In the genomic region with DNA sequence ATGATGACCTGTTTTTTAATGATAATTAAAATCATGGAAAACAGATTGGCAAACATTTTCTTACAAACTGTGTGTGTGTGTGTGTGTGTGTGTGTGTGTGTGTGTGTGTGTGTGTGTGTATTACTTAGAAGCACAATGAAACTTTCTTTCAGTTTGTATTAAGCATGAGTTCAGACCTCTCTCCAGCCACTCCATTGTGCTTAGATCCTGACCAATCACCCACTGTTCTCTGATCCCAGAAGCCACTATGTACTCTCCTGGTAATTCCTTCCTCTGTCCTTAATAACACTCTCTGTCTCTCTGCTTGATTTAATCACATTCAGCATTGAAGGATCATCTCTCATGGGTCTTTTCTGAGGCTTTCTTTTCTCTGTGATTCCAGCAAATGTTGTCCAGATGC, we compare ENCODE assay signal across 22 mouse cellular contexts.
DNase-seq lines count a peak whose midpoint lies in the region; ATAC-seq lines count a peak whose summit lies in the region.
"Had no signal": no experiment of that assay in that cellular context is flagged by ENCODE, and none has a peak within 500 bp of the region (broad histone marks: within the 10 kb centered on the region; RNA-seq: fewer than 3 reads in every experiment).

No protein-coding gene starts in this region.

- no peak overlapping the region for H3K4me3 ChIP-seq in hindbrain, embryonic 11.5 days (ENCODE audit: low read depth, low read length)
- no peak overlapping the region for H3K4me3 ChIP-seq in hindbrain, embryonic 16.5 days (ENCODE audit: low read length)
- no peak overlapping the region for H3K4me3 ChIP-seq in midbrain, embryonic 11.5 days (ENCODE audit: low read depth, low read length)
- H3K4me3 ChIP-seq in midbrain, embryonic 13.5 days (replicated peaks) = no peak overlapping the region
- H3K4me3 ChIP-seq: embryonic facial prominence, embryonic 12.5 days; embryonic facial prominence, embryonic 15.5 days; hindbrain, embryonic 15.5 days; intestine, embryonic 15.5 days had no signal

- no peaks in the 10 kb centered on the region for H3K27me3 ChIP-seq in hindbrain, embryonic 11.5 days (ENCODE audit: control insufficient read depth, insufficient read depth, low read length)
- no peaks in the 10 kb centered on the region for H3K27me3 ChIP-seq in hindbrain, embryonic 16.5 days (replicated peaks; ENCODE audit: control insufficient read depth, insufficient read depth, low read length)
- no peaks in the 10 kb centered on the region for H3K27me3 ChIP-seq in midbrain, embryonic 11.5 days (ENCODE audit: control insufficient read depth, insufficient read depth, low read length)
- no peaks in the 10 kb centered on the region for H3K27me3 ChIP-seq in midbrain, embryonic 13.5 days
- H3K27me3 ChIP-seq: embryonic facial prominence, embryonic 12.5 days; embryonic facial prominence, embryonic 15.5 days; hindbrain, embryonic 15.5 days; intestine, embryonic 15.5 days had no signal

- intact Hi-C loops in gastrocnemius, postnatal 14 days (cut with DNase I; ENCODE audit: low total_unique reads) = no loop called here

- no peak for DNase-seq in hindbrain, embryonic 11.5 days (ENCODE audit: low spot score)
- no peak for DNase-seq in midbrain, embryonic 11.5 days (ENCODE audit: low spot score, missing footprints)
- peak; percentile 44 for DNase-seq in MN1 (ENCODE audit: low spot score)
- DNase-seq in gastrocnemius, postnatal 14 days = no peak
- DNase-seq: adrenal gland, adult 8-10 months; adrenal gland, postnatal 25 days; cerebellum, adult 11-12 months; cerebellum, adult 8-10 months; cerebellum, postnatal 10 days; cerebellum, postnatal 36 days; gastrocnemius, postnatal 10 days; heart, adult 11 months had no signal

- ATAC-seq in hindbrain, embryonic 11.5 days (ENCODE audit: low FRiP score) = peak; percentile 58
- ATAC-seq in hindbrain, embryonic 16.5 days = no peak
- ATAC-seq in midbrain, embryonic 11.5 days (ENCODE audit: low FRiP score) = peak; percentile 87
- ATAC-seq in midbrain, embryonic 13.5 days = no peak
- ATAC-seq: activated CD4-positive, CD25-positive, alpha-beta regulatory T cell, adult 4 months; CD4-positive, CD25-positive, alpha-beta regulatory T cell, adult 4 months; forebrain, embryonic 16.5 days; intestine, embryonic 15.5 days had no signal

- no peak overlapping the region for H3K9ac ChIP-seq in hindbrain, embryonic 11.5 days (ENCODE audit: low read depth, low read length)
- H3K9ac ChIP-seq in hindbrain, embryonic 16.5 days (ENCODE audit: low read depth, low read length) = no peak overlapping the region
- H3K9ac ChIP-seq in midbrain, embryonic 11.5 days (ENCODE audit: low read length) = no peak overlapping the region
- no peak overlapping the region for H3K9ac ChIP-seq in midbrain, embryonic 13.5 days (replicated peaks)
- H3K9ac ChIP-seq: embryonic facial prominence, embryonic 12.5 days; embryonic facial prominence, embryonic 15.5 days; hindbrain, embryonic 15.5 days; intestine, embryonic 15.5 days had no signal

- no peak overlapping the region for H3K4me2 ChIP-seq in hindbrain, embryonic 11.5 days (replicated peaks; ENCODE audit: low read depth, low read length)
- H3K4me2 ChIP-seq in hindbrain, embryonic 16.5 days (ENCODE audit: low read length) = no peak overlapping the region
- H3K4me2 ChIP-seq in midbrain, embryonic 11.5 days = no peak overlapping the region
- no peak overlapping the region for H3K4me2 ChIP-seq in midbrain, embryonic 13.5 days (replicated peaks)
- H3K4me2 ChIP-seq: embryonic facial prominence, embryonic 12.5 days; embryonic facial prominence, embryonic 15.5 days; heart, embryonic 11.5 days; hindbrain, embryonic 15.5 days; intestine, embryonic 15.5 days had no signal

- no peaks in the 10 kb centered on the region for H3K4me1 ChIP-seq in hindbrain, embryonic 11.5 days (replicated peaks; ENCODE audit: control insufficient read depth, insufficient read depth, low read length)
- no peaks in the 10 kb centered on the region for H3K4me1 ChIP-seq in hindbrain, embryonic 16.5 days (ENCODE audit: control insufficient read depth, insufficient read depth, low read depth, low read length)
- H3K4me1 ChIP-seq in midbrain, embryonic 11.5 days (ENCODE audit: control insufficient read depth, insufficient read depth, low read length) = no peaks in the 10 kb centered on the region
- H3K4me1 ChIP-seq in midbrain, embryonic 13.5 days (replicated peaks) = no peaks in the 10 kb centered on the region
- H3K4me1 ChIP-seq: embryonic facial prominence, embryonic 12.5 days; embryonic facial prominence, embryonic 15.5 days; intestine, embryonic 15.5 days had no signal

- no peak overlapping the region for H3K27ac ChIP-seq in hindbrain, embryonic 11.5 days (ENCODE audit: low read depth, low read length)
- no peak overlapping the region for H3K27ac ChIP-seq in hindbrain, embryonic 16.5 days (ENCODE audit: low read depth, low read length)
- H3K27ac ChIP-seq in midbrain, embryonic 11.5 days (ENCODE audit: low read depth, low read length) = no peak overlapping the region
- H3K27ac ChIP-seq in midbrain, embryonic 13.5 days = no peak overlapping the region
- H3K27ac ChIP-seq: embryonic facial prominence, embryonic 12.5 days; embryonic facial prominence, embryonic 15.5 days; hindbrain, embryonic 15.5 days; intestine, embryonic 15.5 days had no signal

- H3K36me3 ChIP-seq in hindbrain, embryonic 11.5 days (ENCODE audit: control insufficient read depth, insufficient read depth, low read length) = no peaks in the 10 kb centered on the region
- H3K36me3 ChIP-seq in hindbrain, embryonic 16.5 days (ENCODE audit: control insufficient read depth, insufficient read depth, low read length) = no peaks in the 10 kb centered on the region
- H3K36me3 ChIP-seq in midbrain, embryonic 11.5 days (ENCODE audit: control insufficient read depth, insufficient read depth, low read length) = no peaks in the 10 kb centered on the region
- no peaks in the 10 kb centered on the region for H3K36me3 ChIP-seq in midbrain, embryonic 13.5 days
- H3K36me3 ChIP-seq: embryonic facial prominence, embryonic 12.5 days; embryonic facial prominence, embryonic 15.5 days; hindbrain, embryonic 15.5 days; intestine, embryonic 15.5 days had no signal

- H3K9me3 ChIP-seq in hindbrain, embryonic 11.5 days (ENCODE audit: control insufficient read depth, low read length) = no peaks in the 10 kb centered on the region
- H3K9me3 ChIP-seq in hindbrain, embryonic 16.5 days (ENCODE audit: control insufficient read depth, low read length) = no peaks in the 10 kb centered on the region
- no peaks in the 10 kb centered on the region for H3K9me3 ChIP-seq in midbrain, embryonic 11.5 days (ENCODE audit: control insufficient read depth, low read length)
- H3K9me3 ChIP-seq in midbrain, embryonic 13.5 days = no peaks in the 10 kb centered on the region
- H3K9me3 ChIP-seq: embryonic facial prominence, embryonic 12.5 days; embryonic facial prominence, embryonic 15.5 days; hindbrain, embryonic 15.5 days; intestine, embryonic 15.5 days had no signal

Comparison
In these comparisons a context has a peak if more than half of its experiments do, and no peak if none do; other contexts are left out.
1. ATAC-seq: peak in hindbrain, embryonic 11.5 days (single experiment) and midbrain, embryonic 11.5 days (single experiment); none in hindbrain, embryonic 16.5 days (single experiment) and midbrain, embryonic 13.5 days (single experiment).